Mouse (Mus musculus) ES-Bruce4 (cell line): ENCODE results near the gene Peak1.

Experiments used
- CTCF ChIP-seq: IDR thresholded peaks from one replicate; pipeline ENCODE4 v1.8.1; 2011; ENCODE audit warnings: low read depth, low read length
- EP300 ChIP-seq: IDR thresholded peaks from 2 replicates; pipeline ENCODE4 v1.6.1; 2011; ENCODE audit warnings: low read depth, low read length; ENCODE audit not compliant: insufficient read depth
- POLR2A ChIP-seq: IDR thresholded peaks from one replicate; pipeline ENCODE4 v1.8.1; 2011; ENCODE audit warnings: low read length; ENCODE audit not compliant: insufficient read depth

- no peak for TF ChIP-seq EP300
- TF ChIP-seq CTCF: no peak
- TF ChIP-seq POLR2A: no peak
Measured at GRCm38 (mm10) chr9:56374401-56374800, 43.5 kb downstream of the Peak1 start.
